Mouse (Mus musculus): Measurements from ENCODE around the gene Agpat3.

- TF ChIP-seq POLR2A (IDR thresholded peaks at IDR 0.05; ENCODE audit: borderline replicate concordance, extremely low read depth, low read depth, low read length): no peak
- no peak for TF ChIP-seq CTCF (IDR thresholded peaks at IDR 0.05; ENCODE audit: insufficient read depth, low read length)
Measured at GRCm38 (mm10) chr10:78232301-78232980, 119.8 kb downstream of the Agpat3 start.
